Mouse (Mus musculus) layer of hippocampus, adult 9-11 months (tissue): Measurements from ENCODE around the gene Mmp13.
A peak's percentile ranks its signal among the peaks of the same experiment; 100 is the strongest.
"Not testable (repeated sequence)": the region's sequence is repeated elsewhere in the genome, so short reads cannot be mapped to it uniquely, and the experiment has no call there.

Experiments
- DNase-seq: peaks from one replicate; pipeline ENCODE4 v3.0.0; 2022

The Mmp13 gene

DNA sequence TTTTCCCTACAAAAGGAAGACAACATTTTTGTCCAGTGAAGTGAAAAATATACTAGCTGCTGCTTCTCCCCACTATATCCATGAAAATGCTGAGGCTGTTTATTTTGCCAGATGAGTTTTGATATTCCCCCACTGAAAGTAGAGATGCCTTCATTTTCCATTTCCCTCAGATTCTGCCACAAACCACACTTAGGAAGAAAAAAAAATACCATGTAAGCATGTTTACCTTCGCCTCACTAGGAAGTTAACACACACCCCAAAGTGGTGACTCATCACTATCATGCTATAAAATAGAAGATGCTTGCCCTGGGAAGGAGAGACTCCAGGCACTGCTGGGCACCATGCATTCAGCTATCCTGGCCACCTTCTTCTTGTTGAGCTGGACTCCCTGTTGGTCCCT, at the start of gene Mmp13:
Gene Mmp13 (plus strand): TSS at position 301 of the 400 bp plus-strand sequence.
- DNase-seq: no peak

DNA sequence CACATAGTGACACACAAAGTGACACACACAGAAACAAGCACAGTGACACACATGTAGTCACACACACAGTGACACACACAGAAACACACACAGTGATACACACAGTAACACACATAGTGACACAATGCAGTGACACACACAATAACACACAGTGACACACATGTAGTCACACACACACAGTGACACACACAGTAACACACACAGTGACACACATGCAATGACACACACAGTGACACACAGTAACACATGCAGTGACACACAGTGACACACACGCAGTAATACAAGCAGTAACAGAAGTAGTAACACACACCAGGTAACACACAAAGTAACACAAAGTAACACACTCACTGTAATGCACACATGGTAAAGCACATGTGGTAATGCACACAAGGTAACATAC, 33.7 kb upstream of the Mmp13 start:
- DNase-seq: no peak

DNA sequence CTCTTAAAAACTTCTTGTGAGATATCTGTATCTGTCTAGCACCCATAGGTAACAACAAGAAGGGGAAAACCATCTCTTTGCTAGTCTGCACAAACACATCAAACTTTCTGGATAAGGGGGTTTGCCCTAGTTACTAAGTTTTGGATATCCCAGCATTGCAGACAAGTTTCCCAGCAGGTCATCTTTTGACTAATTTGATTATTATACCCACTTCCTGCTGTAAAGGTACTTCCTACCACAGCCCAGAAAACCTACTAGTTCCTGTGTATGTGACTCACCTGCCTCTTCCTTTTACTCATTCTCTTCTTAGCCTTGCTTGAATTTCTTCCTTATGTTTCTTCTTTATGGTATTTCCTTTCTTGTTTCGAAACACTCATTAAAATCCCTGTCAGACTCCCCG, 32.3 kb upstream of the Mmp13 start:
- DNase-seq: no peak

DNA sequence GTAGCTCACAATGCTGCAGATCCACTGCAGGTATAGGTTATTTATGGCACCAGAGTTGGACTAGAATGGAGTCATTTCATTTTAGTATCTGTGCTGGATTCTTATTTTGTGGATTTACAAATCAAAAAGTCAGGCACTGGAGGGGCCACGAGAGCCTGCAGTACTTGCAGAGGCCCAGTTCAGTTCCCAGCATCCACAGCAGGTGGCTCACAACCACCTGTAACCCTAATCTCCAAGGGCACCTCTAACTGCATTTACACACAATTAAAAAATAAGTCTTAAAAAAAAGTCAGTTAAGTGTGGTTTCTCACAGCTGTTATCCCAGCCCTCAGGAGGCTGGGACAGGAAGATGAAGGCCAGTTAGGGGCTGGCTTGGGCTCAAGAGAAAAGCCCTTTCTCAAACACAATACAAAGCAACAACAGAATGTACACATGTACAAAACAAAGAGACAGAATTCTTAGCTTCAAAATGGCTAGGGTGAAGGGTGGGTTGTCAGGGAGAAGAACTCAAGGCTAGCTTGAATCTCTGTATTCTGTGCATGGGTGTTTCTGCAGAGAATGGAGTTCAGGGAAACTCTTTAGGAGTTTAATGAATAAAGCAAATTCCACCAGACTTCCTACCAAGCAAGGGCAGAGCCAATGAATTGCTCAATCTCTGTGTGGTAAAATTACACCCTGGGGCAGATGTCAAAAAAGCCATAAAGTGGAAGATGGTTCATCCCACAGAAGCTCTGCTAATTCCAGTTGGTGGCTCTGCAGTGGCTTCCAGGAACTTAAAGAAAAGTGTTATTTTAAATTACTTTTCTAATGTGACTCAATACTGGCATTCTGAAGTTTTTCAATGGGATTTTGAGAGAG, 19.3 kb upstream of the Mmp13 start:
- DNase-seq: no peak

DNA sequence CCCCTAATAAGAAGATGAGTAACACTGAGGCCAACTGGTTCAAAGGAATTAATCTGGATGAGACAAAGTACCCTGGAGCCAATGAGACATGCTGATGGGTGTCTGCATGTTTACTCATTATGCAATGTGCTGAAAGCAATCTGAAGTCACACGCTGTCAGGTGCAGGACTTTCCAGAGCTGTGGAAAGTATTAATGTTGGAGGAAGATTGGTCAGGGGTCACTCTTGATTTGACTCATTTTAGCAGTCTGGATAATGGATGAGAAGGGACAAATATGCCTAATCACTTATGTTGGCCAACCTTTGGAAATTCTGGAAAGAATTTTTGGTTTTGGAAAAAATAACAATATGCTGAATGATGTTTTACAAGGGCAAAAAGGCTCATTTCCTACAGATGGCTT, 10.6 kb upstream of the Mmp13 start:
- DNase-seq: no peak

DNA sequence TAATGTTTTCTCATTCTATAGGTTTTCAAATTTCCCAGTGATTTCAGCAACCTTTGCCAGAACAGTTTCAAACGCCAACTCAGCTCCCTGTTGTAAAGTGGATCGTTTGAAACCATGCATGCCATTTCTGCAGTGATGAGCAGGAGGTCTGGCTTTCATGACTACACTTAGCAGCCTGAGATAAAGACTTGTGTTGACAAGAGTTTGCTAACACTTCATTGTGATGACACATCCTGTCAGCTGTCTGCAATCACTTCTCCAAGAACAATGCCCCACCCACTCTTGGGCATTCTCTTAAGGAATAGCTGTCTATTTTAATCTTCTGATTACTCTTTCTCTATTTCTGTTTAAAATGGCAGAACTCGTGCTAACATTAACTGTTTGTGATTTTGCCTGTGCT, 2.2 kb upstream of the Mmp13 start:
- DNase-seq: peak; percentile 2

DNA sequence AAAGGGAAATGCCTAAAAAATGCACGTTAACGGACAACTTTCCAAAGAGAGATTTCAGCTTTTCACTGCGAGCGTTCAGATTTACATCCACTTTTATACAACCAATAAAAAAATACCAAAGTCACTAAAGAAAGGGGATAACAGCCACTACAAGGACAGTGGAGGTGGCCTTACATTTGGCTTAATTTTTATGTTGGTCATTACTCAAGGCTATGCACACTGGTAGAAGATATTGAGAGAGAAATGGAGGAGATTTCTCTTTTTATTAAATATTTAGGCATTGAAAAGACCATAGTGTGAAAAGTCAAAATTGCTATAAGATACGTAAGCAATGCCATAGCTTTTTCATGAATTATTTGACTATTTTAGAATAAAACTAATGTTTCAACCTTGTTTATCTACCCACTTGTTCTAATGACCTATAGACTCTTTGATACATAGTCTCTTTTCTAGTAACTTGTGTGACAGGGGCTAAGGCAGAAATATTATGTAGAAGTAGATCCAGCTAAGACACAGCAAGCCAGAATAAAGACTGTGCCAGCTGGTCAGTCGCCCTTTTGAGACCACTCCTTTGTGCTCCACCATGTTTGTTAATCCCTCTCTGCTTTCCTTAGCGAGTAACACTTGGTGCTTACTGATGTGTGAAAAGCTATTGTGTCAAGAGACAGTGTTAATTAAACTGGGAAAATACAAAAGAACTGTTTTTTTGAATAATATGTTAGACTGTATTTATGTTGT, 10.4 kb downstream of the Mmp13 start:
- DNase-seq: no peak

DNA sequence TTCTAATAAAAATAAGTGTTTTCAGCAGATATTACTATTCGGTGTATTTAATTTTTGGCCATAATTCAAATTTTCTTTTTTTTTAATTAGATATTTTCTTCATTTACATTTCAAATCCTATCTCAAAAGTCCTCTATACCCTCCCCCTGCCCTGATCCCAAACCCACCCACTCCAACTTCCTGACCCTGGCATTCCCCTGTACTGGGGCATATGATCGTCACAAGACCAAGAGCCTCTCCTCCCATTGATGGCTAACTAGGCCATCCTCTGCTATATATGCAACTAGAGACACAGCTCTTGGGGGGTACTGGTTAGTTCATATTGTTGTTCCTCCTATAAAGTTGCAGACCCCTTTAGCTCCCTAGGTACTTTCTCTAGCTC, 11.0 kb downstream of the Mmp13 start:
- not testable (repeated sequence) for DNase-seq

DNA sequence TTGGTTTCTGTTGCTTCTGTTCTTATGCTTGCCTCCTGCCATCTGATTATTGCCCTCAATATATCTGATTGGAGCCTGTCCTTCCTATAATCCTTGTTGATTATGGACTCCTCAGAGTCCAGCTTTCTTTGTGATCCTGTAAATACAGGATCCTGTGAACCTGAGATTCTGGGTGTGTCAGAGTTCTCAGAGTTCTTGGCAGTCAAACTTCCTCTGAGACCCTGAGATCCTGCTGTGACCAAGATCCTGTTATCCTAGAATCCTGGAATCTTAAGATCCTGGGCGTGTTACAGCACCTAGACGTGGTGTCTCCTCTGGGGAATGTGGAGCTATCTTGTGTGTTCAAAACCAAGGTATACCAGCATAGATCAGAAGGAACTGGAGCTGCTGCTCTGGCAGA, 17.2 kb downstream of the Mmp13 start:
- DNase-seq: no peak

DNA sequence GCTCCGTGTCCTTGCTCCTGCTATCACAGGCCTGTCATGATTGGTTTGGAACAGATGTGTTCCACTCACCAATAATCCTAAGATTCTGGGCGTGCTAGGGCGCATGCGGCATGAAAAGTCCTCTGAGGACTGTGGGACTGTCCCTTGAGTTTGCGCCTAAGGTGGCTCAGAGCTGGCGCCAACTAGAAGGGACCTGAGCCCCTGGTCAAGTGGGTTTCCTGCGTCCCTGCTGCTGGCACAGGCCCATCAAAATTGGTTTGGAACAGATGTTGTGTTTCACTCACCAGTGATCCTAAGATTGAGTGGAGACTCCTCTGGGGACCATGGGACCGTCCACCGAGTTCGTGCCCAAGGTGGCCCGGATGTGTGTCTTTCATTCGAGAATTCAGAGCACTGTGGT, 17.6 kb downstream of the Mmp13 start:
- DNase-seq: no peak

DNA sequence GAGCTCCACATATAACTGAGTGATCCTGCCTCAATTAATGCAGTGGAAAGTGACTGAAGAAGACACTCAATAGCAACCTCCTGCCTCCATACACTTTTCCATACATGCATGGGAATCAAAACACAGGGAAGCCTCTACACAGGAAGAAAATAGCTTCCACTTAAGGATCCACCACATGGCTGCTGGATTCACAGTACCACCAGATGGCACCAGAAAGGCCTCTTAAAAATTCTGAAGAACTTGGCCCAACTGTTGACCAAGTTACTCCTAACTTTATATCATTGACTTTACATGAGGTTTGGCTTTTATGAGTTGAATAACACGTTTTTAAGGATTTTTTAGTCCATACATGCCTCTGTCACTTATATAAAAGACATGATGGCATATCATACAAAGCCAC, 19.8 kb downstream of the Mmp13 start:
- no peak for DNase-seq

DNA sequence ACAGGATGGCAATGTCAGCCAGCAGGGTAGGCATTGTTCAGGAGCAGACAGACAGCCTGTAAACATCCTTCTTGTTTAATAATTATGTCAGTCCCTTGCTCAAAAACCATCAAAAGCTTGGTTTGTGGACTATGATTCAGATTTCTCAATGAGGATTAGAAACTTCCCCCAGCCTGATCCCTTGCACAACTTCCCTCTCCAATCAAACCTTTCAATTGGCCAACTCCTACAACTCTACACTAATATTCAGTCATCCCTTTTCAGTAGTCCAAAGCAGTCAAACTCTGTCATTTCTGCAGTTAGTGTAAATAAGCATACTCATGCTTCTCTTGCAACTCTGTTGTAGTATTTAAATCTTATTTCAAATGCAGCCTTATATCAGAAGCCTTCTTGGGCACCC, 59.5 kb downstream of the Mmp13 start:
- DNase-seq: no peak
